21 mouse cellular contexts compared by ENCODE assay signal in the genomic region with DNA sequence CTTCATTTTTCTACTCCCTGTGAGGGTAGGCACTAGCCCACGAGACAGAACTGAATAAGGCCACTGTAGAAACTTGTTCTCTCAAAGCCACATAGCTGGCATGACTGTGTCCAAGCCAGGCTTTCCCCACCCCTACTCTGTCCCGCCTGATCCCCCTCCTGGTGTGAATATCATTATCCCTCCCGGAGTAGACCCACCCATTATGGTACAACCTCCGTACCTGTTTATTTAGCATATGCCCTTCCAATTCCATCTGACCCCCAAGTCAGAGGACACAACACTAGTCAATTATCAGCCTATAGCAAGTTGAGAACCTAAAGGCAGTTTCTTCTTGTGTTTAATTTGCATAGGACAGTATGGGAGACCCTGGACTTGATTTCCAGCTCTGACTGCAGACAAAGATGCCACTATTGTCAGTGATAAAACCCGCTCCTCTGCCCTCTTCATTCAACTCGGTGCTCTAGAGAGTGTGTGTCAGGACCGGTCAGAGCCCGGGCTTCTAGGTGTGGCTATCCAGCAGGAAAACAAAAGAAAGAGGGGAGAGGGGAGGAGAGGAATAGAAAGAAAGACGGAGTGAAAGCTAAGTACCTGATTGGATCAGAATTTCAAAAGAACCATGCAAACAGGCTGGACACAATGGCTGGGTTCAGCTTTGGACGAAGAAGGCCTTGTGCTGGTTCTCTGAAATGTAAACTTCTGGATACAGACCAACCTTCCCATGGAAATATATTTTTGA.
"Had no signal": no experiment of that assay in that cellular context is flagged by ENCODE, and none has a peak within 500 bp of the region (broad histone marks: within the 10 kb centered on the region; RNA-seq: fewer than 3 reads in every experiment).

No protein-coding gene starts in this region.

- H3K27me3 ChIP-seq: limb, embryonic 15.5 days; neural tube, embryonic 12.5 days; stomach, embryonic 15.5 days had no signal

- DNase-seq: kidney, adult 9 months; kidney, postnatal 25 days; layer of hippocampus, adult 9-11 months; liver, postnatal 0 days; lung, embryonic 14.5 days; right cerebral cortex, adult 18-20 months; right cerebral cortex, postnatal 14 days; right cerebral cortex, postnatal 4 days; thymus, postnatal 25 days had no signal

- ATAC-seq: liver, postnatal 0 days; lung, postnatal 0 days; midbrain, embryonic 13.5 days; midbrain, embryonic 16.5 days had no signal

- H3K36me3 ChIP-seq: limb, embryonic 15.5 days; midbrain, embryonic 13.5 days; neural tube, embryonic 12.5 days; neural tube, embryonic 15.5 days; stomach, embryonic 15.5 days had no signal

- H3K4me2 ChIP-seq: limb, embryonic 15.5 days; liver, embryonic 11.5 days; lung, embryonic 14.5 days; midbrain, embryonic 13.5 days; neural tube, embryonic 12.5 days; neural tube, embryonic 15.5 days; stomach, embryonic 15.5 days had no signal

- H3K4me3 ChIP-seq: layer of hippocampus, adult 2 months; limb, embryonic 15.5 days; midbrain, embryonic 13.5 days; neural tube, embryonic 12.5 days; neural tube, embryonic 15.5 days; stomach, embryonic 15.5 days had no signal

- H3K27ac ChIP-seq: kidney, postnatal 0 days; layer of hippocampus, adult 2 months; limb, embryonic 15.5 days; liver, embryonic 14.5 days; macrophage; midbrain, embryonic 13.5 days; neural tube, embryonic 12.5 days; neural tube, embryonic 15.5 days; stomach, embryonic 15.5 days had no signal

- H3K9me3 ChIP-seq: limb, embryonic 15.5 days; midbrain, embryonic 13.5 days; neural tube, embryonic 12.5 days; neural tube, embryonic 15.5 days; stomach, embryonic 15.5 days had no signal

- H3K9ac ChIP-seq: limb, embryonic 15.5 days; liver, embryonic 14.5 days; liver, postnatal 0 days; lung, embryonic 14.5 days; midbrain, embryonic 13.5 days; neural tube, embryonic 12.5 days; neural tube, embryonic 15.5 days; stomach, embryonic 15.5 days had no signal

- H3K4me1 ChIP-seq: stomach, embryonic 15.5 days had no signal
